Mouse (Mus musculus) embryo, embryonic 11 days (tissue): Measurements from ENCODE around the gene Prrc2b.

ENCODE experiments used
- DNase-seq: peaks from one replicate; pipeline ENCODE4 v3.0.0-alpha.2; 2015

The Prrc2b gene

DNA sequence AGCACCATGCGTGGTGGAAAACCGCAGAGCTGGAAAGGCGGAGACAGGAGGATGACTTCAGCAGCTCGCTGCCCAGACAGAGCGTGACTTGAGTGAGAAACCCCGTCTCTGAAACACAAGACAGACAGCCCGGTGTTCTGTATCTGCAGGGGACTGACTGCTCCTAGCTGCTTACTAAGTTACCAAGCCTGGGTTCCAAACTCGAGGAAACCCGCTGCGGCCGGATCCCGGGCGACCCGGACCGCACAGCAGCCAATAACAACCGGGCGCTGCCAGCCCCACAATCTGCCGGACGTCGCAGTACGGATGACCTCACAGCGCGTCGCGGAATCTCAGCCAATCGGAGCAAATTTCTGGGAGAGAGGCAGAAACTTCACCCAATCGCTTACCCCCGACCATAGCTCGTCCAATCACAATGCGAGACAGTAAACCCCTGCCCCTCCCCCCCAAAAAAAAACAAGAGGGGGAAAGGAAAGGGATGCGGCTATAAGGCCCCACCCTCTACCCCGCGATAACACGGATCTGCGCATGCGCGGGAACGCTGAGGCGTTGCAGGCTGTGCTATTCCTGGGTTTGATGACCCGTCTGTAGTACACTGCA is 13.1 kb upstream of the Prrc2b start:
- DNase-seq = peak; percentile 98

GRCm38 (mm10) chr2:32139377-32139776 is 11.5 kb upstream of the Prrc2b start:
- no peak for DNase-seq

DNA sequence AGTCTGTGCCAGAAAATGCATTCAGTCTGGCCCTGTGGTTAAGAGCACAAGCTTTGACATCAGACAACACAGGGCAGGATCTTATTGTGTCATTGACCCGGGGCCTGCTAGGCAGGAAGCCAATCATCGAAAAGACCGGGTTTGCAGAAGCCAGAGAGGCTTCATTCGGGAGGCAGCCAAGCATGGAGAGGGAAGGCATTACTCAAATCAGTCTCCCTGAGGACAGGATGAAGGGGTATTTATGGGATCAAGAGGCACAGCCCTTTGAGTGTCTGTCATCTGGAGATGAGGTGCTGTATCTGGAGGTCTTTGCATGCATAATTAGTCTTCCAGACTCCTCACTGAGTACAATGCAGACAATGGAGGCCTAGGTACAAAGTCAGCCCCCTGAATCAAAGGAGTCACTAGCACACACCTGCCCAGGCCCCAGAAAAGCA is 10.4 kb upstream of the Prrc2b start:
- no peak for DNase-seq

DNA sequence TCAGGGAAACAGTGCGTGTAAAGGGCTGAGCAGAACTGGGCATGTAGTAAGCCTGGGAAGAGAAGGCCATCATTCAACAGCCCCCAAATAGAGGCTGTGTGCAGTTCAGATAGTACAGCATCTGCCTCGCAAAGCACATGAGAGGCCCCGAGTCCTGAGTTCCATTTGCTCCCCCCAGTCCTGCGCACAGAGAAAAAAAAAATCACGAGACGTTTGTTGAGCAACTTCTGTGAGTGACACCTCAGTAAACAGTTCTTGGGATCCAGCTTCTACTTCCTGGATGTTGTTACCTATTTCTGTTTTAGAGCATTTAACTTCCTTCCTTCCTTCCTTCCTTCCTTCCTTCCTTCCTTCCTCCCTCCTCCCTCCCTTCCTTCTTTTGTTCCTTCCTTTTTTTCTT is 9.3 kb upstream of the Prrc2b start:
- no peak for DNase-seq

DNA sequence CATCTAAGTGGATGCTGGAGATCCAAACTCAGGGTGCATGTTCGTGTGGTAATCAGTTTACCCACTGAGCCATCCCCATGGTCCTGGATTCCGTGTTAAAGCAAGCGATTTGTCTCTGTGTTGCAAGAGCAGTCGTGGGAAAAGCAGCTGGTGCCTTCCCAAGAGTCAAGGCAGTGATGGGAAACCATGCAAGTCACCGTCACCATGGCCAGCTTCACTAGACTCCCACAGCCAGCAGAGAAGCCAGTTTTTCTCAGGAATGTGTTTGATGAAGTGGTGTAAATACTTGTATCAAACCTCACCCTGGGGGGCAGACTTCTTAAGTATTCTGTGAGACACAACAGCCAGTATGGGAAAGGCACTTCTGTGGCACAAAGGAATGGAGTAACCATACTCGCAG is 8.5 kb upstream of the Prrc2b start:
- DNase-seq = no peak

DNA sequence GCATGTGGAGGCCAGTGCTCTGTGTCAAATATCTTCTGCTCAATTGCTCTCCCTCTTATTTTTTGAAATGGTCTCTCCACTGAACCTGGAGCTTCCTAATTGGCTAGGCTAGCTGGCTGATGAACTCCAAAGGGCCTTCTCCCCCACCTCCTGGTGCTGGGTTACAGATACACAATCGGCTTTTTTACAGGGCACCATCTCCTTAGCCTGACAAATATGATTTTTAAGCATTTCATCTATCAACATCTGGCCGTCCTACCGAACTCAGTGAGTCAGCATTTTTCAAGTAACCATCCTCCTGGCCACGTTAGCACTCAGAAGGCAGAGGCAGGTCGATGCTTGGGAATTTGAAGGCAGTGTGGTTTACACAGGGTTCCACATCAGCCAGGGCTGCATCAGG is 6.2 kb upstream of the Prrc2b start:
- no peak for DNase-seq

DNA sequence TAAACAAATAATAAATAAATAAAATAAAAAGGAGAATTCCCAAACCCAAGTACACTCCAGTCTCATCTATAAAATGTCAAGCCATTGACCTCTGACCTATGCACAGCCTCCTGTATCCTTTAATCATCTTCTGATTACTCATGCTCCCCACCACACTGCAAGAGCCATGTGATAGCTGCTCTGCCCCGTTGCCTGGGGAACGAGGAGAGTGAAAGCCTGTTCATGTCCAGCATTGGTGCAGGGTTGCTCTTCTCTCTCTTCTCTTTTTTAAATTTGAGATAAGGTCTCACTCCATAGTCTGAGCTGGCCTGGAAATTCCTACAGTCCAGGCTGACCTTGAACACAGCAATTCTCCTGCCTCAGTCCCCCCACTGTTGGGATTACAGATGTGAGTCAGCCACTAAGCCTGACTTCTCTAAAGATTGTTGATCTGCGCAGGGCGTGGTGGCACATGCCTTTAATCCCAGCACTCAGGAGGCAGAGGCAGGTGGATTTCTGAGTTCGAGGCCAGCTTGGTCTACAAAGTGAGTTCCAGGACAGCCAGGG is 4.2 kb upstream of the Prrc2b start:
- DNase-seq = no peak

GRCm38 (mm10) chr2:32150135-32150534 is 747 bp upstream of the Prrc2b start:
- DNase-seq = no peak

- DNase-seq = no peak
These were observed 339 bp upstream of the Prrc2b start for GRCm38 (mm10) chr2:32150562-32150923.

- peak; percentile 69 for DNase-seq
These were observed 931 bp downstream of the Prrc2b start for GRCm38 (mm10) chr2:32151660-32152366.

DNA sequence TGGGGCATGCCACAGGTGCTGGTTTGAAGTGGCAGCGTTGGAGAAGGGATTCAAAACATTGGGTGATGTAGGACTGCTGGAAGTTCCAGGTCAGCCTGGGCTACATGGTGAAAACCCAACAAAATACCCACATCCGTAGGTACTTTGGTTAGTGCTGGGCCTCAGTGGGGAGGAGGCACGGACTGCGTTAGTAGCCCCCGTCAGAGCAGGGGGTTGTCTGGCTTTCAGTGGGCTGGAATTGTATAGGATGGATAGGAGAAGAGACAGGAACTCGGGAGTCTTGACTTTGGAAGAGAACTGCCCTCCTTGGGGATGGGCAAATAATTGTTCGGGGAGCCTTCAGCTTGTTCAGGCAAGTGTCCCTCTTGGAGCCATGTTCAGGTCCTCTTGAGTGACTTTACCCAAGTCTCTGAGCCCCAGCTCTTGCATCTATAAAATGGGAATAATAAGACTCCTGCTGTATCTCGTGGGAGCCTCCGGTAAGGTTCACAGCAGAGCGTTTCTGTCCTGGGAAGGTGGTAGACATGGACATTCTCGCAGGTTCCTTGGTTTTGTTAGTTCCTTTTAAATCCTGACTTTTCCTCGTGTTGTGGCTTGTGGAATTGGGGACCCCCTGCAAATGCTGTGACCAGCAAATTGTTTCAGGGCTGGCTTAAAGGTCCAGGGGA is 1.6 kb downstream of the Prrc2b start:
- DNase-seq = no peak

DNA sequence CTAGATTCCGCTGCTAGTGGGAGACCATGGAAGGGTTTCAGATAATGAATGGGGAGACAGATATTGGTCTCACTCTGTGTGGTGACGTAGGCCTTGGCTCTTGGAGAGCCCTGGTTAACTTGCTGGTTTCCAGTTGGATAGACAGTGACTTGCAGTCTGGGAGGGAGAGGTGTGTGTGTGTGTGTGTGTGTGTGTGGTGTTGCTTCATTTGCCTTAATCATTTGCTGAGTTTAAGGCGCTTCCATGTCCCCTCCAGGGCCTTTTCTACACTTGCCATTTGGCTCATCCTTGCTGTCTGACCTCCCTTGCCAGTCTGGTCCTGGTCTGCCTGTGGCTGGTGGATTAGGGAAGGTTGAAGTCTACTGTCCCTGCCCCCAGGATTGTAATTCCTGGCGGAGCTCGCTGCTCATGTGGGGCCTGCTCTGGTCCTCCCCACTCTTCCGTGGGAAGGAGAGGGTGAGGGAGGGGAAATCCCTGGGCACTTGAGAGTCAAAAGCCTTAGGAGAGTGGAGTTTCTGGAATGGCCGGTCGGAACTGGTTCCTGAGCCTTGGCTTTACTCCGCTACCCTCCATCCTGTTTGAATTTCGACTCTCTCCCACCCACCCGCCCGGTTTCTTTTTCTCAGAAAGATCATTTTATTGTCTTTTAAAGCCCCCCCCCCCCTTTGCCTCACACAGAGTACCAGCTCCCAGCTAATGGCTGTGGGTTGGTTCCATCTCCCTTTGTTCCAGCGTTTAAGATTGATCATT is 2.3 kb downstream of the Prrc2b start:
- peak; percentile 62 for DNase-seq

- DNase-seq = peak; percentile 45
These were observed 2.9 kb downstream of the Prrc2b start for GRCm38 (mm10) chr2:32153791-32154119.

DNA sequence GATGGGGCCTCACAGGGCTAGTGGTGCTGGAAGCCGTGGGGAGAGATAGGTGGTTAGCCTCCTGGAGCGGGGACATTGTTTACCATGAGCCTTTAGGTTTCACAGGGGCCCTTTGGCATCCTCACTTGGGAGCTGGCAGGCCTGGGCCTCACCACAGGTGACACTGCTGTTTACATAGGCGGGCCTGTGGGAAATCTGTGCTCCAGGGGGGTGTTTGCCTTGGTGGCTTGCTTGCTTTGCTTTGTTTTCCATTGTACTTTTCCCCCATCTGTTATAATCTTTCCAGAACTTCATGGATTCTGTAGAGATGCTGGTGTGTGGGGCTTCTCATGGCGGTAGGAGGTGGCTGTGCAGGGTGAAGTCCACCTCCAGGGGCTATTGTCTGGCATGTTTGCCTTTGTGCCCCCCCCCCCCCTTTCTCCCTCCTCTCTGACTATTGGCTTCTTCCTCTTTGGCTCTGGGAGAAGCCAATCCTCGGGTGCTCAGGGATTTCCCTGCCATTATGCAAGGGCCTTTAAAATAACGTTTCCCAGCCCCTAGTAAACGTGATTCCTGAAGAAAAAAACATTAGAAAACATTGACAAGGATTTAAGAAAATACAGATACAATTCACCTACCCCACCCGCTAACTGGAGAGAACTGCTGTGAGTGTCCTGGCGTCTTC is 3.6 kb downstream of the Prrc2b start:
- DNase-seq = no peak

DNA sequence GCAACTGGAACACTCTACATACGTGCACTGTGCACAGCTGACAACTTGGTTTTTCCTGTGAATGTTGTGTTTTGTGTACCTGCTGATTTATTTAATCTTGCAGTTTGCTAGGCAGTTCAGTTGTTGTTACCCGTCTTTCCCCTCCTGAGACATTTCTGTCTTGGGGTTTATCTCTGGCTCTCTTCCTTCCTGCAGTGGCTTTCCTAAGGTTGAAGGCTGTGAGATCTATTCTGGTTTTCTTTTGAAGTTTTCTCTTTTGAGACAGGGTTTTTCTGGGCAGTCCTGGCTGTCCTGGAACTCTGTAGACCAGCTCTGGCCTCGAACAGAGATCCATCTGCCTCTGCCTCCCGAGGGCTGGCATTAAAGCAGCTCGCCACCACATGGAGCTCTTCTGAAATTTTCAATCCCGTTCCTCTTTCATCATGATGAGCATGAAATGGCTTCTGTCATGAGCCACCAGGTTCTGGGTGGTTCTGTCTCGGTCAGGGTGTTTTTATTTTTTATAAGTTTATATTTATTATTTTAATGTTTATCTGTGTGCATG is 4.2 kb downstream of the Prrc2b start:
- no peak for DNase-seq

DNA sequence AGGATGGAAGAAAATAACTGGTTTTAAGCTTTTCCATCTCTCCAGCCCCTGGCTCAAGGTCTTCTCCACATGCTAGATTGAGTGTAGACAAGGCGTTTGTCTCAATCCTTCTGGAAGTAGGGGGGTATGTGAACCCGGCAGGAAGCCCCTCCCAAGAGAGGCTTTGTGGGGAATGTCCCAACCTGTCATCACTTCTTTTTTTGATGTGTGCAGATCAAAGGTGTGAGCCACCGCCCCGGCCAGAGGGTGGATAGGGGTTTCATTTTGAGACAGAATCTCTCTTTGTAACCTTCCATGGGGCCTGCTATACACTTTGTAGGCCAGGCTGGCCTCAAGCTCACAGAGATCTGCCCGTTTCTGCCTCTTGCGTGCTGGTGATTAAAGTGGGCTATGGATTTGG is 4.7 kb downstream of the Prrc2b start:
- DNase-seq = no peak

- DNase-seq = no peak
These were observed 5.8 kb downstream of the Prrc2b start for GRCm38 (mm10) chr2:32156645-32157044.

GRCm38 (mm10) chr2:32157328-32157727 is 6.4 kb downstream of the Prrc2b start:
- no peak for DNase-seq

DNA sequence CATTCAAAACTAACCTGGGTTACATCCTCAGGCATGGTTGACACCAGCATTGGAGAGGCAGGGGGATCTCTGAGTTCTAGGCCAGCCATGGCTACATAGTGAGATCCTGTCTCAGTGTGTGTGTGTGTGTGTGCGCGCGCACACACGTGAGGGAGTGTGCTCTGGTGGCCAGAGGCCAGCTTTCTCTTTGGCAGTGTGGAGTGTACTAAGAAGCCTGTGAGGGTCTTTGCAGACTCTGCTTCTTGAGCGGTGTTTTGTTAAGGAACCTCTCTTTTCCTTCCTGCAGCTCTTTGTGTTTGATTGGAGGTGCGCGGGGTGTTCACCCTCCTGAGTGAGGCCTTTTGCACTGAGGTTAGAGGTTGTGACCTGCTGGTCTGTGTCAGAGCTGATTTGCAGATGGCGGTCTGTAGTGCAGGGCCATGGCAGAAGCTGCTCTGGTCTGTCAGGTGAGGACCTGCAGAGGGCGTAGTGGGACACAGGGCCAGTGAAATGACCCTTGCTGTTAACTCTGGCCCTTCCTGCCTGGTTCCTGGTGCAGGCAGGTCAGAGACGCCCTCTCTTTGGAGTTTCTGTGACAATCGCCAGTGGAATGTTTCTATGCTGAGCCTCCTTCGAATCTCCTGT is 7.8 kb downstream of the Prrc2b start:
- DNase-seq = no peak

DNA sequence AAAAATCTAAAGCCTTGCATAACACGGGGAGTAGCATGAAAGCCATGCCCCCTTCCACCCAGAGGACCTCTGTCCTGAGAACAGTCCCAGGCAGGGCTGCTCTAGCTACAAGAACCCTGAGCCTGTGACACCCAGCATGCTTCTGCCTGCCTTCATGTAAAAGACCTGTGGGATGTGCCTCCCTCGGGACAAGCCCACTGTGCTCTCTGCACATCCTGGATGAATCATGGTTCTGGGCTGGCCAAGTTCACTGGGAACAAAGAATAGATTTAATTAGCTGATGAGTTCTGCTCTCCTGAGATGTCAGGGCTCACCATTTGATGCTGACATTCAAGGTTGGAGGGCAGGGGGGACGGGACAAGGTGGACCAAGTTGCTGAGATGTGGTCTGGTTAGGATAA is 9.6 kb downstream of the Prrc2b start:
- no peak for DNase-seq

- DNase-seq = no peak
These were observed 10.1 kb downstream of the Prrc2b start for GRCm38 (mm10) chr2:32160967-32161366.

- DNase-seq = no peak
These were observed 11.2 kb downstream of the Prrc2b start for GRCm38 (mm10) chr2:32162102-32162501.
